Mouse (Mus musculus) right cerebral cortex, adult 18-20 months (tissue): Measurements from ENCODE around the gene Hjurp.

Source experiments
- DNase-seq: peaks from one replicate; pipeline ENCODE4 v3.0.0; 2022; ENCODE audit warnings: mixed read lengths

Gene Hjurp

GRCm38 (mm10) chr1:88297480-88298258, 20.2 kb upstream of the Hjurp start:
- DNase-seq: no peak

GRCm38 (mm10) chr1:88296171-88296920, 18.9 kb upstream of the Hjurp start:
- no peak for DNase-seq

GRCm38 (mm10) chr1:88294650-88295049, 17.2 kb upstream of the Hjurp start:
- no peak for DNase-seq

- no peak for DNase-seq
These were observed 14.6 kb upstream of the Hjurp start for GRCm38 (mm10) chr1:88292057-88292456.

GRCm38 (mm10) chr1:88291409-88292005, 14.1 kb upstream of the Hjurp start:
- DNase-seq: no peak

GRCm38 (mm10) chr1:88290511-88290910, 13.1 kb upstream of the Hjurp start:
- DNase-seq: no peak

- no peak for DNase-seq
These were observed 12.5 kb upstream of the Hjurp start for GRCm38 (mm10) chr1:88289917-88290316.

- no peak for DNase-seq
These were observed 11.7 kb upstream of the Hjurp start for GRCm38 (mm10) chr1:88289152-88289551.

GRCm38 (mm10) chr1:88288789-88289127, 11.3 kb upstream of the Hjurp start:
- no peak for DNase-seq

GRCm38 (mm10) chr1:88288056-88288788, 10.8 kb upstream of the Hjurp start:
- no peak for DNase-seq

GRCm38 (mm10) chr1:88287697-88287980, 10.2 kb upstream of the Hjurp start:
- DNase-seq: no peak

- no peak for DNase-seq
These were observed 9.7 kb upstream of the Hjurp start for GRCm38 (mm10) chr1:88286887-88287696.

- no peak for DNase-seq
These were observed 8.9 kb upstream of the Hjurp start for GRCm38 (mm10) chr1:88286136-88286845.

GRCm38 (mm10) chr1:88285652-88286051, 8.2 kb upstream of the Hjurp start:
- DNase-seq: no peak

GRCm38 (mm10) chr1:88284946-88285320, 7.5 kb upstream of the Hjurp start:
- DNase-seq: no peak

GRCm38 (mm10) chr1:88284228-88284945, 7.0 kb upstream of the Hjurp start:
- DNase-seq: no peak

- no peak for DNase-seq
These were observed 6.2 kb upstream of the Hjurp start for GRCm38 (mm10) chr1:88283376-88284227.

- DNase-seq: no peak
These were observed 4.9 kb upstream of the Hjurp start for GRCm38 (mm10) chr1:88282301-88282700.

GRCm38 (mm10) chr1:88280006-88280690, 2.7 kb upstream of the Hjurp start:
- no peak for DNase-seq
